Mouse (Mus musculus) adrenal gland (tissue): ENCODE results near the gene Pakap.

ENCODE experiments used
- intact Hi-C: fragments of 180-260 bp; cut with DNase I; formaldehyde crosslinking; loops from one replicate; pipeline ENCODE4 v1.15.1; 2025

The Pakap gene

DNA sequence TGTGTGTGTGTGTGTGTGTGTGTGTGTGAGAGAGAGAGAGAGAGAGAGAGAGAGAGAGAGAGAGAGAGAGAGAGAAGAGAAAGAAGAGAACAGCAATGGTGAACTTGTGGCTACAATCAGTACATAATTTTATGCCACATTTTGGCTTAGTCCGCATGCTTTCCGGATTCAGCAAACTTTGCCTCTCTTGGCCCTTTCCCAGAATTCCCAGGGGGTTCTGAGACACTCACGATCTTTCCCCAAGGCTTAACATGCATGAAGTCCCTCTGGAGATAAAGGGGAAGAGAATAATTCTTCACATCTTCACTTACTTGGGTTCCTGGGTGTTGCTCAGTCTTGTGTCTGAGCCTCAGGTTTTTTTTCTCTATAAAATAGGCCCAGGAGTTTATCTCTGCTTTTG, 2.2 kb downstream of the Pakap start:
- intact Hi-C loops: no loop called here

GRCm38 (mm10) chr4:57574181-57574580, 6.2 kb downstream of the Pakap start:
- intact Hi-C loops: no loop called here

DNA sequence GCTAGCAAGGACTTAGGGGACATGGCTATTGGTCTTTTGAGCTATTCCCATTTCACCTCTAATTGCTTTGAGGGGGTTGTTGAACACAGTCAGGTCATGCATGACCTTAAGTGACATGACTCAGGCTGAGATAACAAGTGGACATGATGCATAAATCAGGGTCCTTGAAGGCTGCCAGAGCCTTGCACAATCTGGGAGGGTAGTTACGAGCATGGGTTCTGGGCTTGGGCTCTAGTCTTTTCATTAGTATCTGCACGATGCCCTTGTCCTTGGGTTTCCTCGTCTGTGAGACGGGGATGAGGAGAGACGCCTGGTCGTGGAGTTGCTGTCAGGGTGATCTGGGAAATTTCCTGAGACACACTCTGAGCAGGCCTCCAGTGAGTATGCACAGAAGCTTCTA, 6.7 kb downstream of the Pakap start:
- intact Hi-C loops: no loop called here

GRCm38 (mm10) chr4:57575686-57576085, 7.7 kb downstream of the Pakap start:
- intact Hi-C loops: no loop called here

GRCm38 (mm10) chr4:57576095-57576494, 8.1 kb downstream of the Pakap start:
- intact Hi-C loops: no loop called here

DNA sequence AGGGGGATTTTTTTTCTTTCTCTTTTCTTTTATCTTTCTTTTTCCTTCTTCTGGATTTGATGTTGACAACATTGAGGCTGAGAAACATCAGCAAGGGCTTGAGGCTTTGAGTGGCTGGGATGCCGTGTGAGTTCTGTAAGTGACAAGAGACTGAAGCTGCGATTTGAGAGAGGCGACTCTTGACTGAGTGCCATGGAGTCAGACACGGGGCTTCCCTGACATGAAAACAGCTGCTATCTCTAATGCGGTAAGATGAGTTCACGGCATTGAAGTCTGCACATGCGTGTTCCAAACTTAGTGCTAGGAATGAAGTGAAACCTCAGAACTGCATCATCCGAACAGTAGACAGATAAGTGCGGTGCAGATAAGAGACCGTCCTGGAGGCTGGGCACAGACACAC, 11.7 kb downstream of the Pakap start:
- intact Hi-C loops: no loop called here

DNA sequence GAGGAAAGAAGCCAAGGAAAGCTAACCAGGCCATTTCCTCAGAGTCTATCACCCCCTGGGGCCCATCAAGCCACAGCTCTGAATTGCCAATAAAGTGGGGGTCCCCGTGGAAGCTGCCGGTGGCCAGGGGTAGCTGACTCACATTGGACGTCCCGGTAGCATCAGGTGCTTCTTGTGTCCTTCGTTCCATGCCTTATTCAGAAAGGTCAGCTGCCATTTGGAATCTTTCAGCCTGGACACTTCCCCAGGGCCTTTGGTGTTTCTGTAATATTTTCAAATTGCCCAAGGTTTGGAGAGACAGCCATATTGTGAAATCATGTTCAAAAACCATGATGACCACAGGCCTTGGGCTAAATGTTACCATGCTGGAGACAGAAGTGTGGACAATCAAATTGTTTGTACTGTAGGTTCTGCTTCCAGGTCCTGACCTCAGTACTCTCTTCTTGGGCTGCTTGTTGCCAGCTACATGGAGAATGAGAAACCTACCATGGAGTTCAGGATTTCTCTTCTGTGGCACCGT, 17.4 kb downstream of the Pakap start:
- intact Hi-C loops: no loop called here

GRCm38 (mm10) chr4:57586933-57587658, 19.1 kb downstream of the Pakap start:
- intact Hi-C loops: no loop called here

DNA sequence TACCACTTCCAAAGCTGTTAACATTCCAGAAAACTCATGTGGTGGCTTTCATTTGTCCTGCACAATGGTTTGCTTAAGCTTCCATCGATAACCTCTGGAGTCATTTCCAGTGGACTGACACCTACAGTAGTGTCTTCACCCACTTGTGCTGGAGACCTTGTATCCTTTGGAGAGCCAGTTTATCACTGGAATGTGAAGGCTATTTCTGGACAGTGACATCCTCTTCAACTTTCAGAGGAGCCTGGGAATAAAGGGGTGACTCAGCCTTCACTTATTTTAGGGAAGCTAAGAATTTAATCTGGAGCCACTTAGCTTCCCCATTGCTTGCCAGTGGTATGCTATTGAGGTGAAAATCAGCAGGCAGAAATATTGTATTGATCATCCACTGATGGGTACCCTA, 20.4 kb downstream of the Pakap start:
- intact Hi-C loops: no loop called here

DNA sequence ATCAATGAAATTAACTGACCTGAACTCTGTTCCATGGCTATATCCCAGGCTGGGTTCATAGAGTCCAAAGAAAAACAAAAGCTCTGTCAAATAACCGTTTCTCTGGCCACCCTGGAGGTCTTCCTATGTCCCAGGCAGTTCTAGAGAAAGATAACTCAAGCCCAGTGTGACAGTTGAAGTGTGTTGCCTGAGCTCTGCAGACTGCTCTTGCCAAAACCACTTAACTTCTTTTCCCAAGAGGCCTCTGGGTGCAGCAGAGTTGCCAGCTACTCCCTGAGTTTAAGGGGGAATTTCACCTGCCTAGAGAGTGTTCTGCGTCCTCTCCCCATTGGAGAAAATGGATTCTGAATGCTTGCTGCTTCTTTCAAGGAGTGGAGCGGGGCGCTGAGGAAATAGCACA, 24.8 kb downstream of the Pakap start:
- intact Hi-C loops: no loop called here

GRCm38 (mm10) chr4:57599946-57600345, 32.0 kb downstream of the Pakap start:
- intact Hi-C loops: loop anchor here (10.0 kb wide), 1 partner anchor 235 kb away; no protein-coding TSS in a partner anchor

- intact Hi-C loops: loop anchor here (10.0 kb wide), 1 partner anchor 236 kb away; no protein-coding TSS in a partner anchor
Observed at GRCm38 (mm10) chr4:57600685-57601457, 32.9 kb downstream of the Pakap start.

DNA sequence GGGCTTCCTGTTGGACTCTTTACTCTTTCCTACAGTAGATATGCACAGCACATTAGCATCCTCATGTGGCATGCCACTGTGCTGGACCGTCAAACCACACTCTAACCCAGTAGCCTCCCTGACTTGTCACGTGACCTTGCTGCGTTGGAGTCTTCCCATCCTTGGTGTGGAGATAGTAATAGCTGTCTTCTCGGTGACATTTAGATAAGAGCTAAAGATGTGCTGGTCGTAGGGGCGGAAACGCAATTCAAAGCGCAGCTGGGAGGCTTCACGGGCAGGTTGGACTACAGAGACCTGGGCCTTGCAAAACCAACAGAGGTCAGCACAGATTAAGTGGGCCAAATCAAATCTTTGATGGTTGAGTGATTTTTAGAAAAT, 33.5 kb downstream of the Pakap start:
- intact Hi-C loops: loop anchor here (10.0 kb wide), 1 partner anchor 237 kb away; no protein-coding TSS in a partner anchor

- intact Hi-C loops: loop anchor here (10.0 kb wide), 1 partner anchor 237 kb away; no protein-coding TSS in a partner anchor
Observed at GRCm38 (mm10) chr4:57601903-57602617, 34.1 kb downstream of the Pakap start.

DNA sequence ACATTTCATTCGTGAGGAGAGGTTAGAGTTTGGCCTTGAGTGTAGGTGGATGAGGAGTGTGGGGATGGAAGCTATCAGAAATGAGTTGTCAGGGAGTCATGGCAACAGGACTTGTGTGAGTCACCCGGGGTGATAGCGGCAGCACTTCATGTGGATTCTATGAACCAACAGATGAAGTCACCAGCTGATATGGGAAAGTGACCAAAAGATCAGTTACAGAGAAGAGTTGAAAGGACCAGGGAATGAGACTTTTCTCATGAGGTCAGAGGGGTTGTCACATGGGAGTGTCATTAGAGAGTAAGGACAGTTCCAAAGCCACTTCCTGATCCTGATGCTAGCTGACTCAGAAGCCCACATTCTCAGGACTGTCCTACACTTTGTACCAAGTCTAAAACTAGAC, 38.3 kb downstream of the Pakap start:
- intact Hi-C loops: loop anchor here (5.0 to 10.0 kb wide), 2 partner anchors 39 to 241 kb away; partner anchors contain the start of gene Pakap

DNA sequence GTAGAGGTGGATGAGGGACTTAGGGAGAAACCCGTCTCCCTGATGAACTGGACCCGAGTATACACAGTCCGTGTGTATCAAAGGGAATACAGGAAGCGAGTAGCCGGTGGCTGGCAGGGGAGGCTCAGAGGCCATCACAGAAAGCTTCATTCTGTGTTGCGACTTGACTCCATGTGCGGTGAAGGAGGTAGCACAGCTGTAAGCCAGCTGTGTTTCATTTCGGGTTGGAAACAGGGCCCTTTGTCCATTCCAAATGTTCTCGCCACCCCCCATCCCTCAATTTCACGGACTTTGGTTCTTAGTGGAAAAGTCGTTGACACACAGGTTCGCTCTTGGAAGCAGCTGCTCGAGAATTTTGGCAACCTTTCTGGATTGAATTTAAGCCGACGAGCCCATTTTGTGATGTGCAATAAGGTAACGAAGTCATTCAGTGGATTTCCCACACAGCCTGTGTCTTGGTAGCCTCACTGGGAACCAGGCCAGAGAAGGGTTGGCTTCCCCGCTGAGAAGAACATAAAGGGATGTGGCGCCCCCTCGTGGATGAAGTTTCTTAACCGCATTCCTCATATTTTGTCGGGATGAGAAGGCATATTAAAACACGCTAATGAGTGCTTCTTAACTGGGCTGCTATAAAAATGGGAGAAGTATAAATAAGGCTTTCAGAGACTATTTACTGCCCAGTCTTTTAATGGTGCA, 39.4 kb downstream of the Pakap start:
- intact Hi-C loops: loop anchor here (5.0 to 10.0 kb wide), 2 partner anchors 40 to 243 kb away; partner anchors contain the start of gene Pakap

- intact Hi-C loops: no loop called here
Observed at GRCm38 (mm10) chr4:57611303-57612077, 43.5 kb downstream of the Pakap start.

DNA sequence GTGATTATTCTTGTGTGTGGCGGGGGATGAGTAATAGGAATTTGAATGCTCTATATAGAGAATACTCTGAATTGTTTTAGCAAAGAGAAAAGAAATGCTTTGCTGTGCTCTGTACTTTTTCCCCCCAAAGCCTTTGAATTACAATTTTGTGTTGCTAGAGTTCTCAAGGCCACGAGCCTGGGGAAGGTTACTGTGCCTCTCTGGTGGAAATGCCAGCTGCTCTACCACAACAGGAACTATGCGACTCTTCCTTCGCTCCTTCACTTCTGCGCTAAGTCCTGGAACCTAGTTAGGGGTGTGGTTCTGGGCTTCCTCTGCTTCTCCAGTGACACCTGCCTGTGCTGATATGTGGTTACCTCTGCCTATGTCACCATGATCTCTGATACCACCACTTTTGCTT, 44.7 kb downstream of the Pakap start:
- intact Hi-C loops: no loop called here

DNA sequence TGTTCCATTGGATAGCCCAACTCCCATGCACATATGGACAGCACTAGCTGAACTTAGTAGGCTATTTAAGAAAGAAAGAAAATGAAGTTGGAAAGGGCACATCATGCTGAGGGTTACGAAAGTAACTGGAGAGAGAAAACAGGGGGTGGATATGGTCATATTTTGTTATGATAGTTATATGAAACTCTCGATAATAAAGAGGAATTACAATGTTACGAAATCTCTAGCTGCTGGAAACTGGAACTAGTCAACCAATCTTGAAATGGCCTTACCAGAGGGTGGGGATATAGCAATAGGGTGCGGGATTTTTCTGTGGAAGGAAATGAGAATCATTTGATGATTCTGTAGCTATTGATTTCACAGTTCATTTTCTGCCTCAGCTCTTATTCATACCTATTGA, 46.7 kb downstream of the Pakap start:
- intact Hi-C loops: no loop called here

DNA sequence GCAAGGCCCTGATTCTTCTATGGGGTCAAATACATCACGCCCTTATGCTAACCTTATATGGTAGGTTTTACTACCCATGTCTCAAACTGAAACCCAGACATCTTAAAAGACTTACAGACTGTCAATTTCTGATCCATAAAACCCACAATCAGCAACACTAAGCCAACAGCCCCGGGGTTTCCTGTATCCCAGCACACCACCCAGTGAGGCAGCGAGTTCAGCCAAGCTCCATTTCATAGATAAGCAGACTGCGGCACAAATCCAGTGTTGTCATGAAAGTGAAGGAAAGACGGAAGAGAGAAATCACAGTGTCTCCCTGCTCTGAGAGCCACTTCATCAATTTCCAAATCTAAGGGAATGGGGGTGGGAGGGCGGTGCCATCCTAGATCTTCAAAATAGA, 50.8 kb downstream of the Pakap start:
- intact Hi-C loops: no loop called here
